Mouse (Mus musculus) forebrain, embryonic 11.5 days (tissue): ENCODE results near the gene Col6a5. TPM values are rescaled to one million over a fixed set of nuclear protein-coding genes. Genes with fewer than 3 reads are reported as not detected.

ENCODE experiments used
- ATAC-seq: fragments of 200-750 bp; cut with Nextera tagmentation; replicated peaks from 2 replicates; pipeline ENCODE4 v1.8.0; 2017; ENCODE audit warnings: moderate TSS enrichment; ENCODE audit not compliant: low FRiP score
- DNase-seq: peaks from one replicate; pipeline ENCODE4 v3.0.0-alpha.2; 2017; ENCODE audit warnings: low spot score
- H3K27ac ChIP-seq: fragments of 300-500 bp; sonication (generic); 2 replicates; pipeline ENCODE4 v1.5.1; 2014; ENCODE audit warnings: low read depth, low read length
- H3K27me3 ChIP-seq: fragments of 300-500 bp; sonication (generic); 2 replicates; pipeline ENCODE4 v1.6.1; 2014; ENCODE audit warnings: mild to moderate bottlenecking, low read length, mixed read lengths; ENCODE audit not compliant: control insufficient read depth, insufficient read depth
- H3K36me3 ChIP-seq: fragments of 300-500 bp; sonication (generic); 2 replicates; pipeline ENCODE4 v1.6.1; 2014; ENCODE audit warnings: mild to moderate bottlenecking, low read length, moderate library complexity, mixed read lengths; ENCODE audit not compliant: control insufficient read depth, insufficient read depth
- H3K4me1 ChIP-seq: fragments of 300-500 bp; sonication (generic); replicated peaks from 2 replicates; pipeline ENCODE4 v1.6.1; 2014; ENCODE audit warnings: low read length, mixed read lengths; ENCODE audit not compliant: control insufficient read depth, insufficient read depth
- H3K4me2 ChIP-seq: fragments of 300-500 bp; sonication (generic); 2 replicates; pipeline ENCODE4 v1.6.1; 2014; ENCODE audit warnings: low read depth, mild to moderate bottlenecking, low read length, moderate library complexity, mixed read lengths; ENCODE audit not compliant: severe bottlenecking
- H3K4me3 ChIP-seq: fragments of 300-500 bp; sonication (generic); 2 replicates; pipeline ENCODE4 v1.5.1; 2014; ENCODE audit warnings: low read depth, low read length
- H3K9ac ChIP-seq: fragments of 300-500 bp; sonication (generic); 2 replicates; pipeline ENCODE4 v1.6.1; 2014; ENCODE audit warnings: low read length
- H3K9me3 ChIP-seq: fragments of 300-500 bp; sonication (generic); 2 replicates; pipeline ENCODE4 v1.6.1; 2016; ENCODE audit warnings: low read length, mixed read lengths; ENCODE audit not compliant: control insufficient read depth
- WGBS: fragments of 180-500 bp; shearing (Covaris S2); extraction: QIAGEN DNeasy Blood & Tissue Kit; methylation state at CpG from one replicate; pipeline ENCODE4 v1.1.7; 2014; 5-methylcytosine and 5-hydroxymethylcytosine counted together
- polyA plus RNA-seq: library from polyadenylated mRNA; unstranded; fragments of >200 nt; fragmentation: Nextera tagmentation; extraction: Ambion mirVana; gene quantifications from 2 replicates; pipeline ENCODE4 v1.2.1, GENCODE M21; 2014

Gene Col6a5
- polyA plus RNA-seq, 1 experiment from 2014 or later = not detected

DNA sequence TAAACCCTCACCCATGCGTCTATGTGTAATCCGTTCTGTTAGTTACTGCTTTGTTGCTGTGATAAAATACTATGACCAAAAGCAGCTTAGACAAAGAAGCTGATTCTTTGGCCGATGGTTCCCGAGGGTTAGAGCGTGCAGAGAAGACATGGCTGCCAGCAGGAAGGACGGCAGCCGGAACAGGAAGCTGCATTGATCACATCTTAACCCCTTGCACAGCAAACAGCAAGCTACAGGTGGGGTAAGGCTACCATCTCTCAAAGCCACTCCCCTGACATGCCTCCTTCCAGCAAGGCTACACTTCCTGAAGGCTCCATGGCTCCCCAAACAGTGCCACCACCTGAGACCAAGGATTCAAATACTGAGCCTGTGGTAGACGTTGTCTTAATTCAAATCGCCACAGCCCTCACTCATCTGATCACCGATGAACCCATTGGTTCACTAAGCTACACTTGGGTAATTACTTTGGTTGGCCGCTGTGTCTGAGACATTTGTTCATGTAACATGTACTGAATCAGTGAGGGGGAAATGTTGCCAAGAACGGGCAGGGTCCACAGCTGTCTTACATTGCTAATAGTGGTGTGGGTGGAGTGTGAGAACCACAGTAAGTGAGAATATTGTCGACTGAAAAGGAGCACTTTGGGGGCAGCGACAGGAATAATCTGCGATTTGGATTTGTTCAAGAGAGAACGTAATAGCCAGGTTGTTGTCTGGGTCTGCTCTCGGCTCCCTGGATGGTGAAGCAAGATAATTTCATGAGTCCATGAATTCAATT, 75.6 kb downstream of the Col6a5 start:
- Histone ChIP-seq H3K9ac (no peak overlapping the region), H3K4me3 (no peak overlapping the region), H3K36me3 (no peaks in the 10 kb centered on the region), H3K9me3 (no peaks in the 10 kb centered on the region), H3K27me3 (no peaks in the 10 kb centered on the region), H3K4me1 (no peaks in the 10 kb centered on the region), H3K27ac (no peak overlapping the region), H3K4me2 (no peak overlapping the region)
- WGBS = 86% methylated on average over 17 of the region's 17 CpGs
- ATAC-seq (no peak), DNase-seq (no peak)

DNA sequence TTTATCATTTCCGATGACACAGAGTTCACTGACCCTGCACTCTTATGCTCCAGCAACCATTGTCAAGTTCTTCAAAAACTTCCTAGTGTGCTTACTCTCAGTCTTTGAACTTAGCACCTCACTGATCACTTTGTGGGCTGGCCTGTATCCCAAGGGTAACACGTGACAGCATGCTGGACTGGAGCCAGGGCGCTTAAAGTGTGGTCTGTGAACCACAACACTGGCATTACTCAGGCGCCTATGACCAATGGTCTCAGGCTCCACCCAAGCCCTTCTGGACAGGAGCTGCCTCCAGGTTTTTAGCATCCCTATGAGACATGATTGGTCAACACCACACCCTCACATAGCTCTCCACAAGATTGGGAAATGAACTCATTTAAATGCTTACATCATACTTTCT, 79.7 kb downstream of the Col6a5 start:
- 86% methylated on average over 4 of the region's 4 CpGs for WGBS
- no peaks in the 10 kb centered on the region for H3K36me3 ChIP-seq
- no peaks in the 10 kb centered on the region for H3K27me3 ChIP-seq
- DNase-seq = no peak
- H3K4me2 ChIP-seq = no peak overlapping the region
- H3K9ac ChIP-seq = no peak overlapping the region
- no peaks in the 10 kb centered on the region for H3K9me3 ChIP-seq
- no peaks in the 10 kb centered on the region for H3K4me1 ChIP-seq
- no peak for ATAC-seq
- H3K27ac ChIP-seq = no peak overlapping the region
- no peak overlapping the region for H3K4me3 ChIP-seq

GRCm38 (mm10) chr9:105878365-105879108, 81.9 kb downstream of the Col6a5 start:
- no peaks in the 10 kb centered on the region for H3K9me3 ChIP-seq
- H3K9ac ChIP-seq = no peak overlapping the region
- no peak for DNase-seq
- H3K36me3 ChIP-seq = no peaks in the 10 kb centered on the region
- no peaks in the 10 kb centered on the region for H3K4me1 ChIP-seq
- 81% methylated on average over 11 of the region's 11 CpGs for WGBS
- no peaks in the 10 kb centered on the region for H3K27me3 ChIP-seq
- ATAC-seq = no peak
- no peak overlapping the region for H3K4me3 ChIP-seq
- H3K27ac ChIP-seq = no peak overlapping the region
- no peak overlapping the region for H3K4me2 ChIP-seq

GRCm38 (mm10) chr9:105876124-105876523, 84.3 kb downstream of the Col6a5 start:
- no peak for DNase-seq
- no peak for ATAC-seq
- 77% methylated on average over 4 of the region's 4 CpGs for WGBS
- Histone ChIP-seq H3K4me3 (no peak overlapping the region), H3K27me3 (no peaks in the 10 kb centered on the region), H3K4me2 (no peak overlapping the region), H3K4me1 (no peaks in the 10 kb centered on the region), H3K9me3 (no peaks in the 10 kb centered on the region), H3K36me3 (no peaks in the 10 kb centered on the region), H3K9ac (no peak overlapping the region), H3K27ac (no peak overlapping the region)

DNA sequence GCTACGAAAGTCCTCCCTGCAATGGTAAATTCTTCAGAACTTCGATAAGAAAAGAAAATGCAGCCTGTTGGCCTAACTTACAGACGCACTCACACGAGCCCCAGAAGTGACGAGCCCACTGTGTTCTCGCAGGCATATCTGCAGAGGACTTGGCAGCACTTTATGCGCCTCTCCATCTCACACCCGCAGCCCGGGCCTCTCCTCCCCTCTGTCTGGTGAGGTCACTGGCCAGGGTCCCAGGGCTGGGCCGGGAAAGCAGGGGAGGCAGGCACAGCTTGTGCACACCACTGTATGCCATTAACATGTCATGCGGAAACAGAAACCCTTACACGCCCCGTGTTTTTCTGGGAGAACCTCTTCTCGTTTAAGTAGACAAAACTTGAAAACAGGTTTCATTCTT, 88.8 kb downstream of the Col6a5 start:
- Histone ChIP-seq H3K4me2 (no peak overlapping the region), H3K36me3 (no peaks in the 10 kb centered on the region), H3K9ac (no peak overlapping the region), H3K4me1 (no peaks in the 10 kb centered on the region), H3K9me3 (no peaks in the 10 kb centered on the region), H3K27ac (no peak overlapping the region), H3K27me3 (no peaks in the 10 kb centered on the region), H3K4me3 (no peak overlapping the region)
- no peak for DNase-seq
- WGBS = 80% methylated on average over 14 of the region's 14 CpGs
- ATAC-seq = no peak

DNA sequence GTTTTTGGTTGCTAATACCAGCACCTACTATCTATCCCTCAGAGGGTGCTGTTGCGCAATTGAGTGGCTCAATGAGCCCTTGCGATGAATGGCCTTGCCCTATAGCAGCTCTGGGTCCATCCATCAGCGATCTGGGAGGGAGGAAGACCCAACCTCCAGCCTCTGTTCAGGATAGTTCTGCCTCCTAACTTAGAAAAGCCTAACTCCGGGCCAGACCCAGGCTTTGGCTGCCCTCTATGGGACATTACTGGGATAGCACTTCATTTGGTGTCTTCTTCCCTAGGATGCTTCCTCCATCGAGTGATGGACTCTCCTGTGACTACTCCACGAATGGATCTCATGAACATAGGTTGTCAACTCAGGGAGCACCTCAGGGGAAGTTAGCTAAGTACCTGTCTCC, 102.7 kb downstream of the Col6a5 start:
- peak; percentile 70 for DNase-seq
- no peaks in the 10 kb centered on the region for H3K27me3 ChIP-seq
- no peaks in the 10 kb centered on the region for H3K4me1 ChIP-seq
- H3K27ac ChIP-seq = no peak overlapping the region
- no peaks in the 10 kb centered on the region for H3K9me3 ChIP-seq
- ATAC-seq = 0 out of 2 replicates have a peak, but pooled peaks have one; percentile 49
- no peaks in the 10 kb centered on the region for H3K36me3 ChIP-seq
- 15% methylated on average over 6 of the region's 6 CpGs for WGBS
- no peak overlapping the region for H3K9ac ChIP-seq
- no peak overlapping the region for H3K4me3 ChIP-seq
- no peak overlapping the region for H3K4me2 ChIP-seq

- Histone ChIP-seq H3K4me1 (no peaks in the 10 kb centered on the region), H3K27ac (no peak overlapping the region), H3K27me3 (no peaks in the 10 kb centered on the region), H3K4me3 (no peak overlapping the region), H3K9me3 (no peaks in the 10 kb centered on the region), H3K36me3 (no peaks in the 10 kb centered on the region), H3K9ac (no peak overlapping the region), H3K4me2 (no peak overlapping the region)
- 84% methylated on average over 1 of the region's 1 CpGs for WGBS
- no peak for DNase-seq
- no peak for ATAC-seq
These were observed 107.7 kb downstream of the Col6a5 start for GRCm38 (mm10) chr9:105852778-105853065.

- Histone ChIP-seq H3K4me2 (no peak overlapping the region), H3K27me3 (no peaks in the 10 kb centered on the region), H3K36me3 (no peaks in the 10 kb centered on the region), H3K4me1 (no peaks in the 10 kb centered on the region), H3K27ac (no peak overlapping the region), H3K9ac (no peak overlapping the region), H3K4me3 (no peak overlapping the region), H3K9me3 (no peaks in the 10 kb centered on the region)
- WGBS = 87% methylated on average over 14 of the region's 14 CpGs
- ATAC-seq (no peak), DNase-seq (no peak)
These were observed 108.2 kb downstream of the Col6a5 start for GRCm38 (mm10) chr9:105852015-105852777.
